Mouse (Mus musculus) neural tube, embryonic 11.5 days (tissue): ENCODE measurements around the gene Epb41l4b. TPM values are rescaled to one million over a fixed set of nuclear protein-coding genes. Genes with fewer than 3 reads are reported as not detected.

ENCODE experiments used
- ATAC-seq: fragments of 200-750 bp; cut with Nextera tagmentation; 2 replicates; pipeline ENCODE4 v1.8.0; 2017; ENCODE audit warnings: moderate number of reproducible peaks, mild to moderate bottlenecking, moderate TSS enrichment, moderate library complexity; ENCODE audit not compliant: insufficient read depth, low FRiP score, low TSS enrichment
- DNase-seq: peaks from one replicate; pipeline ENCODE4 v3.0.0-alpha.2; 2015; ENCODE audit warnings: low spot score
- H3K27ac ChIP-seq: fragments of 300-500 bp; sonication (generic); 2 replicates; pipeline ENCODE4 v1.5.1; 2014; ENCODE audit warnings: low read depth, mild to moderate bottlenecking, low read length
- H3K27me3 ChIP-seq: fragments of 300-500 bp; sonication (generic); 2 replicates; pipeline ENCODE4 v1.6.1; 2014; ENCODE audit warnings: mild to moderate bottlenecking, low read length, mixed read lengths; ENCODE audit not compliant: control insufficient read depth, insufficient read depth
- H3K36me3 ChIP-seq: fragments of 300-500 bp; sonication (generic); 2 replicates; pipeline ENCODE4 v1.6.1; 2014; ENCODE audit warnings: mild to moderate bottlenecking, low read length, moderate library complexity, mixed read lengths; ENCODE audit not compliant: control insufficient read depth, insufficient read depth
- H3K4me1 ChIP-seq: fragments of 300-500 bp; sonication (generic); 2 replicates; pipeline ENCODE4 v1.6.1; 2014; ENCODE audit warnings: low read length, mixed read lengths; ENCODE audit not compliant: control insufficient read depth, insufficient read depth
- H3K4me2 ChIP-seq: fragments of 300-500 bp; sonication (generic); 2 replicates; pipeline ENCODE4 v1.6.1; 2014; ENCODE audit warnings: low read depth, mild to moderate bottlenecking, moderate library complexity
- H3K4me3 ChIP-seq: fragments of 300-500 bp; sonication (generic); 2 replicates; pipeline ENCODE4 v1.5.1; 2014; ENCODE audit warnings: low read depth, low read length
- H3K9ac ChIP-seq: fragments of 300-500 bp; sonication (generic); 2 replicates; pipeline ENCODE4 v1.6.1; 2014; ENCODE audit warnings: mild to moderate bottlenecking, low read length
- H3K9me3 ChIP-seq: fragments of 300-500 bp; sonication (generic); 2 replicates; pipeline ENCODE4 v1.6.1; 2016; ENCODE audit warnings: low read length; ENCODE audit not compliant: control insufficient read depth
- WGBS: fragments of 180-500 bp; shearing (Covaris S2); extraction: QIAGEN DNeasy Blood & Tissue Kit; methylation state at CpG from one replicate; pipeline ENCODE4 v1.1.7; 2014; 5-methylcytosine and 5-hydroxymethylcytosine counted together
- polyA plus RNA-seq: library from polyadenylated mRNA; unstranded; fragments of >200 nt; fragmentation: Nextera tagmentation; extraction: Ambion mirVana; gene quantifications from 2 replicates; pipeline ENCODE4 v1.2.1, GENCODE M21; 2014

Epb41l4b gene
- polyA plus RNA-seq, 1 experiment from 2014 or later = 1.3 TPM

DNA sequence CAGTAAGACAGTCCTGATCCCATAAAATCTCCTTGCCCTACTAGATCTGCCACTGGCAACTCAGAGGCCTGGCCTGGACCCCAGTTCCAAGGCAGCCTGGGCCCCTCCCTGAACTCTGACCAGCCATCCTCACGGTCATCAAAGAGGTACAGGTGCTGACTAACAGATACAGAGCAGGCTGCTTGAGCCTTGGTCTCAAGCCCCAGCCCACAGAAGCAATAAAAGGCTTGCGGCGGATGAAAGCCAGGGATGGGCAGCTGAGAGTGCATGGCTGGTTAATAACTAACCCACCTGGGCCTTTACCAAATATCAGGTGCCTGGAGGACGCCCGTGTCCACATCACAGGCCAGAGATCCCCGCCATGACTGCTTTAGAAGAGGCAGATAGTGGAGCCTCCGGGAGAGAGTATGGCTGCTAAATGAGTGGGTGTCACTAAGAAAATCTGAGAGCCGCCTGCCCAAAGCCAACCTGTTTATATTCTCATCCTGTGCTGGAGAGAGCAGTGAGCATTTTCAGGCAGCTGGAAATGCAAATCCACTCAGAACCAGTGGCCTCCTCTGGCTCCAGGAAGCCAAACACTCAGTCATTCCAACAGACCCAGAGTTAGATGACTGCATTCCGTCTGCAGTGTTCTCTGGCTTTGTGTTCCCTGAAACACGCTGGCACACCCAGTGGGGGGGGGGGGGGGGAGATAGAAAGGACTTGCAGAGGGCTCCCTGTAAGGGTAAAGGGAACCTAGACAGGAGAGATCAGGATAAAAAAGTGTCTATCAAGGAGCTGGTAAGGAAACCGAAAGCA, 13.3 kb downstream of the Epb41l4b start:
- no peaks in the 10 kb centered on the region for H3K9me3 ChIP-seq
- no peak overlapping the region for H3K9ac ChIP-seq
- H3K36me3 ChIP-seq = no peaks in the 10 kb centered on the region
- DNase-seq (no peak), ATAC-seq (no peak)
- H3K27me3 ChIP-seq = no peaks in the 10 kb centered on the region
- no peak overlapping the region for H3K27ac ChIP-seq
- no peaks in the 10 kb centered on the region for H3K4me1 ChIP-seq
- no peak overlapping the region for H3K4me3 ChIP-seq
- WGBS = 67% methylated on average over 11 of the region's 11 CpGs
- H3K4me2 ChIP-seq = no peak overlapping the region

DNA sequence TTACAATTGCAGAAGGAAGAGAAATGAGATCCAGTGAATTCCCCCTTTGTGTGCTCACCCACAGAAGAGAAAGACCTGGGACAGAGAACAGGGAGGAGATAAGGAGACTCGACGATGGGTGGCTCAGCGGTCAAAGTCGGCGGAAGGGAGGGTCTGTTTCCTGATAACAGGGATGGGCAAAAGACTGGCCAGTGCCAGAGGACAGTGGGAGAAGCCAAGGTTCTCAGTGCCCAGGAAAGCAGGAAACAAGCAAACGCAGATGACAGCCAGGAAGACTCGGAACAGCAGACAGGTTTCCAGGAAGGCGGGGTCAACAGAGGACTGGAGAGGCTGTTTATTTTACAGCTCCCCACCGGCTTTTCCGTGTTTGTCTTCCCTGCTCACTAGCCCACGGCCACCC, 20.2 kb downstream of the Epb41l4b start:
- Histone ChIP-seq H3K36me3 (no peaks in the 10 kb centered on the region), H3K27me3 (no peaks in the 10 kb centered on the region), H3K9me3 (no peaks in the 10 kb centered on the region), H3K9ac (no peak overlapping the region), H3K4me2 (no peak overlapping the region), H3K27ac (no peak overlapping the region), H3K4me1 (no peaks in the 10 kb centered on the region), H3K4me3 (no peak overlapping the region)
- WGBS = 39% methylated on average over 11 of the region's 11 CpGs
- DNase-seq (no peak), ATAC-seq (no peak)

DNA sequence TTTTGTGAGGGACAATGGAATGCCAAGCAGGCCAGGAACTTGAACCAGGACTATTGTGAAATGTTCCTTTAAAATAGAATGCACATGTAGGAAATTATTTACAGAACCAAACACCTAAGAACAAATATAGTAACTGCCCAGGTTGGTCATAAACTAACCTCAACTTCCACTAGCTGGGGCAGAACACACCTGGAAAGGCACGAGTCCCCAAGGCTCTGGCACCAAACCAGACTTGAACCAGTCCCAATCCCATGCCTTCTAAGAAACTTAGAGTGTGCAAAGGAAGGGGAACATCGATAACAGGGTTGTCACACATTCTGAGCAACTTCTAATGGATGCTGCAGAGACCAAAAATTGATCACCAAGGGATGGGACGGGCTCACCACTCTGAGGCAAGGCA, 21.1 kb downstream of the Epb41l4b start:
- ATAC-seq (no peak), DNase-seq (no peak)
- Histone ChIP-seq H3K4me1 (no peaks in the 10 kb centered on the region), H3K36me3 (no peaks in the 10 kb centered on the region), H3K9me3 (no peaks in the 10 kb centered on the region), H3K27ac (no peak overlapping the region), H3K4me2 (no peak overlapping the region), H3K9ac (no peak overlapping the region), H3K4me3 (no peak overlapping the region), H3K27me3 (no peaks in the 10 kb centered on the region)
- whole genome bisulfite sequencing = 91% methylated on average over 3 of the region's 3 CpGs

DNA sequence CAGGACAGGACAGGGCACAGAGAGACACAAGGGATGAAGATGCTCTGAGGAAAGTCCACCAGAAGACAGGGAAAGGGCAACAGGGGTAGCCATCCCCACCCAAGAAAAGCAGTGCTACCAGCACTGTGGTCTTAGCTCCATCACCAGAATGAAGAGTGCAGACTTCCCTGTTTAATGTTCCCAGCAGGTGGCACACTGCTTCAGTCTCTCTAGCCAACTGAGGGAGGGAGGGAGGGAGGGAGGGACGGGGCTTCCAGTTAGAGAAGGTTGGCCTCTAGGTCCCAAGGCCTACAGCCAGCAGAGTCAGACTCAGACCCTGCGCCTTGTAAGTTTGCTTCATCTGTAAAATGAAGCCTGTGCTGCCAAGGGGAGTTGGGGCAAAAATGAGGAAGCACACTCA, 22.7 kb downstream of the Epb41l4b start:
- ATAC-seq (no peak), DNase-seq (peak; percentile 23)
- 60% methylated on average over 2 of the region's 2 CpGs for WGBS
- no peaks in the 10 kb centered on the region for H3K9me3 ChIP-seq
- H3K36me3 ChIP-seq = no peaks in the 10 kb centered on the region
- no peaks in the 10 kb centered on the region for H3K27me3 ChIP-seq
- H3K4me1 ChIP-seq = no peaks in the 10 kb centered on the region
- no peak overlapping the region for H3K27ac ChIP-seq
- H3K4me3 ChIP-seq = no peak overlapping the region
- H3K4me2 ChIP-seq = no peak overlapping the region
- no peak overlapping the region for H3K9ac ChIP-seq

GRCm38 (mm10) chr4:57119976-57120375, 23.3 kb downstream of the Epb41l4b start:
- Histone ChIP-seq H3K4me1 (no peaks in the 10 kb centered on the region), H3K36me3 (no peaks in the 10 kb centered on the region), H3K27ac (no peak overlapping the region), H3K9me3 (no peaks in the 10 kb centered on the region), H3K4me3 (no peak overlapping the region), H3K27me3 (no peaks in the 10 kb centered on the region), H3K4me2 (no peak overlapping the region), H3K9ac (no peak overlapping the region)
- WGBS = 89% methylated on average over 6 of the region's 6 CpGs
- no peak for ATAC-seq
- DNase-seq = no peak

GRCm38 (mm10) chr4:57118883-57119282, 24.4 kb downstream of the Epb41l4b start:
- WGBS = 75% methylated on average over 3 of the region's 3 CpGs

DNA sequence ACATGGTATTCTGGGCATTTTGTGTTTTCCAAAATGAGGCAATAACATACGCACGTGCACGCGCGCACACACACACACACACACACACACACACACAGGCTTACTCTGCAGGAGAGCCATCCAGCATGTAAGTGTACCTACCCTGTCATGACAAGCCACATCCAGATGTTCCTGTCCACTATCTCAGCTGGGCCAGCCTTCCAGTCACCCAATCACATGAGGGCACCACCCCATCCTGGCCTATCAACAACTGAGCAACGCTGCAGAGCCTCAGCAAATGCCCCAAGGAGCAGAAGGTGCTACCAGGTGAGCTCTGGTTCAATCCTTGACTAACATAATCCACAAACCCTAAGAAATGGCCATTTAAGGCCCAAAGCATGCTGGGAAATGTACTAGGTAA, 27.0 kb downstream of the Epb41l4b start:
- Histone ChIP-seq H3K27ac (no peak overlapping the region), H3K9me3 (no peaks in the 10 kb centered on the region), H3K36me3 (no peaks in the 10 kb centered on the region), H3K27me3 (no peaks in the 10 kb centered on the region), H3K9ac (no peak overlapping the region), H3K4me2 (no peak overlapping the region), H3K4me3 (no peak overlapping the region), H3K4me1 (no peaks in the 10 kb centered on the region)
- DNase-seq (no peak), ATAC-seq (no peak)
- 91% methylated on average over 6 of the region's 6 CpGs for WGBS

More at GRCm38 (mm10) chr4:57118883-57119282, 24.4 kb downstream of the Epb41l4b start:
- no peak overlapping the region for H3K4me3 ChIP-seq
- H3K27ac ChIP-seq = no peak overlapping the region
- no peaks in the 10 kb centered on the region for H3K27me3 ChIP-seq
- H3K9me3 ChIP-seq = no peaks in the 10 kb centered on the region
- H3K36me3 ChIP-seq = no peaks in the 10 kb centered on the region
- no peak overlapping the region for H3K4me2 ChIP-seq
- H3K4me1 ChIP-seq = no peaks in the 10 kb centered on the region
- ATAC-seq (no peak), DNase-seq (no peak)
- H3K9ac ChIP-seq = no peak overlapping the region

DNA sequence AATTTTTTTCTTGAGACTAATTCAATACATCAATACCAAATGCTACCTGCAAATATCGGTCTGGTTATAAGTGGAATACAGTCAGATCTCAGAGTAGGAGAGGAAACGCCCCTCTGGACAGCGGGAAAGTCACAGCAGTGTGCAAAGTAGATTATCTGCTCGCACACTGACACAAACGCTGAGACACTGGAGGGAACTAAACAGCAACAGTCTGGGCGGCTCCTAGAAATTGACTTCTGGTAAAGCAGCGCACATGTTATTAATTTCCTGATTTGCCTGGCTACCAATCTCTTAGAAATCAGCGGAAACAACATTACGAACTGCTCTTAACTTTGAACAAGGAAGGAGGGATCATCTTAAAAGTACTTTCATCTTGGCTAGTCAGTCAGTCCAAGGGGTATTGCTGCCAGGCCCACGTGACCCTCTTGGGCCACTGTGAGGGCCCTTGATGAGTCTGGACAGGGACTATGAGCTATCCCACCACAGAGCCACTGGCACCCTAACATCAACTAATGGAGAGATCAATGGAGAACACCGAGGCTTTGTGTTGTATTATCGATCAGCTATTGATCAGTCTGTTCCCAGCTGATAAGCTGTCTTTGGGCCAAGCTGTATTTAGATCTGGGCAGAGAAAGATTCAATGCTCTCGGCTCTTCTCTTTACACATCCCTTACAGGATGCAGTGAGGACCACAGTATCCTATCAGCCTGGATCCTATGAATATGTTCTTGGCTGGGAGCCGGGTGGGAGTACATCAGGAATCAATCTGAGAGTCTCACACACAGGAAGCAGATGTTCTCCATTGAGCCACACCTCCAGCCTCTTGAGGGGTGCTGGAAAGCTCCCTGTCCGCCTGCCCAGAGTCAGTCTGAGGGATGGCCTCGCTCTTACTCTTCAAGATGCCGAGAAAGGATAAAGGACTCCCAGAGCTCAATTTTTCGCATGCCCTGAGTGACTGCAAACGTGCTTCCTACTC, 28.3 kb downstream of the Epb41l4b start:
- no peak for DNase-seq

More for the DNA sequence above, 28.3 kb downstream of the Epb41l4b start:
- no peaks in the 10 kb centered on the region for H3K27me3 ChIP-seq
- H3K9ac ChIP-seq = no peak overlapping the region
- no peaks in the 10 kb centered on the region for H3K4me1 ChIP-seq
- no peak for ATAC-seq
- 78% methylated on average over 19 of the region's 19 CpGs for WGBS
- H3K9me3 ChIP-seq = no peaks in the 10 kb centered on the region
- no peak overlapping the region for H3K4me2 ChIP-seq
- no peaks in the 10 kb centered on the region for H3K36me3 ChIP-seq
- H3K27ac ChIP-seq = no peak overlapping the region
- no peak overlapping the region for H3K4me3 ChIP-seq
